Mouse (Mus musculus) Patski (cell line): ENCODE measurements at regions not wholly inside any gene's neighbourhood (a gene's known extent, or its start where the extent isn't known, plus 50 kb on each side); places are given as distances from the start of the nearest gene placed in this dataset.

Source experiments
- ATAC-seq: fragments of 100-300 bp; one replicate; pipeline ENCODE4 v1.8.0; 2021
- CTCF ChIA-PET: fragments of 350-600 bp; sonication (Branson Sonifier 250); formaldehyde crosslinking; loops from one replicate; lab custom pipeline; 2022; ENCODE audit warnings: inconsistent platforms; lab: Charles Lee
- POLR2A ChIA-PET: fragments of 350-600 bp; sonication (Branson Sonifier 250); formaldehyde crosslinking; loops from one replicate; lab custom pipeline; 2022; ENCODE audit warnings: antibody characterized with exemption, inconsistent platforms; lab: Charles Lee
- DNase-seq: peaks from one replicate; pipeline ENCODE4 v3.0.0-alpha.2; 2011; ENCODE audit warnings: low read depth, low spot score
- H3K27me3 ChIP-seq: fragments of 371-371 bp; one replicate; pipeline ENCODE4 v1.5.1; 2021
- CTCF ChIP-seq: fragments of 100-300 bp; IDR thresholded peaks from one replicate; pipeline ENCODE4 v1.5.1; 2021
- in situ Hi-C: fragments of 300-500 bp; cut with MboI; formaldehyde crosslinking; loops from 3 replicates; pipeline ENCODE4 v1.11.1; 2018; ENCODE audit warnings: low pct_unique_long_range_greater_than_20kb, mixed read lengths

GRCm38 (mm10) chr16:62981821-62982220 lies 127.7 kb downstream of the Pros1 start:
- ChIA-PET POLR2A (no interaction called here), CTCF (no interaction called here)
- DNase-seq (no peak), ATAC-seq (no peak)
- in situ Hi-C loops, result no loop called here
- peaks cover 14% of the 10 kb centered on the region for H3K27me3 ChIP-seq
- TF ChIP-seq CTCF, result no peak

- in situ Hi-C loops, result no loop called here
- no peak for ATAC-seq
- CTCF ChIA-PET, result no interaction called here
- no peak for TF ChIP-seq CTCF
- DNase-seq, result no peak
- peaks cover 14% of the 10 kb centered on the region for H3K27me3 ChIP-seq
- POLR2A ChIA-PET, result no interaction called here
Measured at GRCm38 (mm10) chr16:62982558-62982957, 128.5 kb downstream of the Pros1 start.

GRCm38 (mm10) chr16:62995555-62995954 lies 141.4 kb downstream of the Pros1 start:
- POLR2A ChIA-PET, result no interaction called here
- ATAC-seq, result no peak
- H3K27me3 ChIP-seq, result peaks cover 22% of the 10 kb centered on the region
- no peak for TF ChIP-seq CTCF
- in situ Hi-C loops, result no loop called here
- no peak for DNase-seq
- CTCF ChIA-PET, result interaction anchor here (0.9 kb wide), 1 partner anchor 15 kb away, joined by 3 read pairs; no protein-coding TSS in a partner anchor

GRCm38 (mm10) chr16:63011151-63011734 lies 157.1 kb downstream of the Pros1 start:
- no peak for TF ChIP-seq CTCF
- DNase-seq, result no peak
- peaks cover 4% of the 10 kb centered on the region for H3K27me3 ChIP-seq
- in situ Hi-C loops, result no loop called here
- ChIA-PET POLR2A (interaction anchor here (1.0 kb wide), 1 partner anchor 12 kb away, joined by 3 read pairs; no protein-coding TSS in a partner anchor), CTCF (no interaction called here)
- ATAC-seq, result no peak

GRCm38 (mm10) chr16:63014453-63014852 lies 160.3 kb downstream of the Pros1 start:
- DNase-seq (no peak), ATAC-seq (no peak)
- ChIA-PET CTCF (no interaction called here), POLR2A (no interaction called here)
- peak; percentile 42 for TF ChIP-seq CTCF
- peaks cover 12% of the 10 kb centered on the region for H3K27me3 ChIP-seq
- in situ Hi-C loops, result no loop called here

GRCm38 (mm10) chr16:63016144-63016543 lies 162.0 kb downstream of the Pros1 start:
- TF ChIP-seq CTCF, result peak; percentile 50
- no peak for DNase-seq
- H3K27me3 ChIP-seq, result peaks cover 12% of the 10 kb centered on the region
- in situ Hi-C loops, result no loop called here
- POLR2A ChIA-PET, result interaction anchor here (0.6 kb wide), 1 partner anchor 15 kb away, joined by 3 read pairs; no protein-coding TSS in a partner anchor
- no peak for ATAC-seq
- CTCF ChIA-PET, result interaction anchor here (1.4 kb wide), 1 partner anchor 15 kb away, joined by 3 read pairs; no protein-coding TSS in a partner anchor

- ChIA-PET CTCF (interaction anchor here (1.4 kb wide), 1 partner anchor 15 kb away, joined by 3 read pairs; no protein-coding TSS in a partner anchor), POLR2A (interaction anchor here (0.6 kb wide), 1 partner anchor 15 kb away, joined by 3 read pairs; no protein-coding TSS in a partner anchor)
- no peak for TF ChIP-seq CTCF
- in situ Hi-C loops, result no loop called here
- peaks cover 12% of the 10 kb centered on the region for H3K27me3 ChIP-seq
- DNase-seq (no peak), ATAC-seq (no peak)
Measured at GRCm38 (mm10) chr16:63016658-63017057, 162.6 kb downstream of the Pros1 start.

GRCm38 (mm10) chr16:63030399-63030798 lies 176.3 kb downstream of the Pros1 start:
- in situ Hi-C loops, result no loop called here
- TF ChIP-seq CTCF, result no peak
- ATAC-seq, result no peak
- DNase-seq, result no peak
- peaks cover 13% of the 10 kb centered on the region for H3K27me3 ChIP-seq
- ChIA-PET POLR2A (no interaction called here), CTCF (no interaction called here)

GRCm38 (mm10) chr16:63031035-63031434 lies 176.9 kb downstream of the Pros1 start:
- no peak for DNase-seq
- no peak for TF ChIP-seq CTCF
- peaks cover 13% of the 10 kb centered on the region for H3K27me3 ChIP-seq
- POLR2A ChIA-PET, result interaction anchor here (0.6 kb wide), 1 partner anchor 15 kb away, joined by 3 read pairs; no protein-coding TSS in a partner anchor
- no peak for ATAC-seq
- CTCF ChIA-PET, result interaction anchor here (0.9 to 1.1 kb wide), 2 partner anchors 14 to 16 kb away, joined by 3 read pairs; no protein-coding TSS in a partner anchor
- in situ Hi-C loops, result no loop called here

- ATAC-seq, result no peak
- in situ Hi-C loops, result no loop called here
- ChIA-PET CTCF (interaction anchor here (0.9 to 1.1 kb wide), 2 partner anchors 15 kb away, joined by 3 read pairs; no protein-coding TSS in a partner anchor), POLR2A (no interaction called here)
- peaks cover 13% of the 10 kb centered on the region for H3K27me3 ChIP-seq
- DNase-seq, result no peak
- TF ChIP-seq CTCF, result no peak
Measured at GRCm38 (mm10) chr16:63031802-63032201, 177.7 kb downstream of the Pros1 start.

- POLR2A ChIA-PET, result no interaction called here
- in situ Hi-C loops, result no loop called here
- CTCF ChIA-PET, result no interaction called here
- no peak for ATAC-seq
- TF ChIP-seq CTCF, result no peak
- peaks cover 16% of the 10 kb centered on the region for H3K27me3 ChIP-seq
- DNase-seq, result no peak
Measured at GRCm38 (mm10) chr16:63049100-63049499, 195.0 kb downstream of the Pros1 start.
